In genomic region chr2:151743845-151744244, GRCm38 (mm10) we compare ENCODE assay signal across 8 mouse cellular contexts. TPM values are rescaled to one million over a fixed set of nuclear protein-coding genes. Genes with fewer than 3 reads are reported as not detected.
DNase-seq lines count a peak whose midpoint lies in the region; ATAC-seq and TF ChIP-seq lines count a peak whose summit lies in the region.

Psmf1 (minus strand) TSS chr2:151744186.

- no peak for TF ChIP-seq CTCF in lung, postnatal 0 days (IDR thresholded peaks at IDR 0.05)

- ATAC-seq in lung, postnatal 0 days, result no peak
- no peak for ATAC-seq in embryonic facial prominence, embryonic 14.5 days (ENCODE audit: low read depth)
- ATAC-seq in heart, embryonic 13.5 days (ENCODE audit: extremely low read depth, insufficient number of reproducible peaks, low FRiP score, low TSS enrichment), result no peak
- no peak for ATAC-seq in midbrain, embryonic 16.5 days

- no peaks in the 10 kb centered on the region for H3K36me3 ChIP-seq in lung, postnatal 0 days (ENCODE audit: insufficient read depth, low read length)
- H3K36me3 ChIP-seq in embryonic facial prominence, embryonic 14.5 days (ENCODE audit: control insufficient read depth, insufficient read depth, low read length), result no peaks in the 10 kb centered on the region
- no peaks in the 10 kb centered on the region for H3K36me3 ChIP-seq in heart, embryonic 13.5 days
- no peaks in the 10 kb centered on the region for H3K36me3 ChIP-seq in midbrain, embryonic 16.5 days (ENCODE audit: control insufficient read depth, insufficient read depth, low read length)

- no peak within 1 kb of the TSS for H3K4me2 ChIP-seq in lung, postnatal 0 days (replicated peaks; ENCODE audit: low read depth, low read length)
- no peak within 1 kb of the TSS for H3K4me2 ChIP-seq in embryonic facial prominence, embryonic 14.5 days (ENCODE audit: low read depth, low read length)
- H3K4me2 ChIP-seq in heart, embryonic 13.5 days, result no peak within 1 kb of the TSS
- H3K4me2 ChIP-seq in midbrain, embryonic 16.5 days (ENCODE audit: low read length), result no peak within 1 kb of the TSS

- intact Hi-C loops in left cerebral cortex, postnatal 10 days (cut with DNase I), result no loop called here

- peaks cover 6% of the 10 kb centered on the region; the same call in 1 of the 2 replicates for H3K4me1 ChIP-seq in lung, postnatal 0 days (ENCODE audit: insufficient read depth, low read depth, low read length)
- peaks cover 14% of the 10 kb centered on the region for H3K4me1 ChIP-seq in embryonic facial prominence, embryonic 14.5 days (ENCODE audit: control insufficient read depth, insufficient read depth, low read length)
- peaks cover 21% of the 10 kb centered on the region for H3K4me1 ChIP-seq in heart, embryonic 13.5 days
- H3K4me1 ChIP-seq in midbrain, embryonic 16.5 days (ENCODE audit: control insufficient read depth, insufficient read depth, low read length), result peaks cover 19% of the 10 kb centered on the region

- TF ChIP-seq EP300 in lung, postnatal 0 days (IDR thresholded peaks at IDR 0.05), result no peak

- no peaks in the 10 kb centered on the region for H3K27me3 ChIP-seq in lung, postnatal 0 days (replicated peaks; ENCODE audit: insufficient read depth, low read length)
- 0 out of 2 replicates have a peak, but pooled peaks cover 7% of the 10 kb centered on the region for H3K27me3 ChIP-seq in embryonic facial prominence, embryonic 14.5 days (replicated peaks; ENCODE audit: control insufficient read depth, insufficient read depth, low read length)
- peaks cover 18% of the 10 kb centered on the region for H3K27me3 ChIP-seq in heart, embryonic 13.5 days (replicated peaks)
- 0 out of 2 replicates have a peak, but pooled peaks cover 3% of the 10 kb centered on the region for H3K27me3 ChIP-seq in midbrain, embryonic 16.5 days (ENCODE audit: control insufficient read depth, insufficient read depth, low read depth, low read length)

- no peak within 1 kb of the TSS for H3K4me3 ChIP-seq in lung, postnatal 0 days (ENCODE audit: low read depth, low read length)
- no peak within 1 kb of the TSS for H3K4me3 ChIP-seq in embryonic facial prominence, embryonic 14.5 days (ENCODE audit: low read depth, low read length)
- no peak within 1 kb of the TSS for H3K4me3 ChIP-seq in heart, embryonic 13.5 days
- no peak within 1 kb of the TSS for H3K4me3 ChIP-seq in midbrain, embryonic 16.5 days (ENCODE audit: low read depth, low read length)

- H3K9ac ChIP-seq in lung, postnatal 0 days (replicated peaks; ENCODE audit: low read depth), result no peak within 1 kb of the TSS
- H3K9ac ChIP-seq in embryonic facial prominence, embryonic 14.5 days (ENCODE audit: low read depth, low read length), result no peak within 1 kb of the TSS
- no peak within 1 kb of the TSS for H3K9ac ChIP-seq in heart, embryonic 13.5 days
- no peak within 1 kb of the TSS for H3K9ac ChIP-seq in midbrain, embryonic 16.5 days (ENCODE audit: low read depth, low read length)

- no peaks in the 10 kb centered on the region for H3K9me3 ChIP-seq in lung, postnatal 0 days (ENCODE audit: low read length)
- no peaks in the 10 kb centered on the region for H3K9me3 ChIP-seq in embryonic facial prominence, embryonic 14.5 days (ENCODE audit: control insufficient read depth, low read length)
- H3K9me3 ChIP-seq in heart, embryonic 13.5 days, result no peaks in the 10 kb centered on the region
- no peaks in the 10 kb centered on the region for H3K9me3 ChIP-seq in midbrain, embryonic 16.5 days (replicated peaks; ENCODE audit: control insufficient read depth, low read length, poor library complexity, severe bottlenecking)

- no peak for DNase-seq in lung, postnatal 0 days (ENCODE audit: low spot score)
- no peak for DNase-seq in lung, postnatal 36 days
- no peak for DNase-seq in embryonic facial prominence, embryonic 14.5 days (ENCODE audit: low spot score)
- DNase-seq in left cerebral cortex, postnatal 10 days (ENCODE audit: extremely low spot score in 1 of 2, low spot score in 2 of 2), result no peak
- no peak for DNase-seq in cerebellum, postnatal 14 days
- no peak for DNase-seq in embryo, embryonic 9.5 days (ENCODE audit: extremely low spot score)

- H3K27ac ChIP-seq in lung, postnatal 0 days (ENCODE audit: low read length), result no peak within 1 kb of the TSS
- H3K27ac ChIP-seq in embryonic facial prominence, embryonic 14.5 days (replicated peaks; ENCODE audit: low read depth, low read length), result no peak within 1 kb of the TSS
- H3K27ac ChIP-seq in heart, embryonic 13.5 days (replicated peaks), result no peak within 1 kb of the TSS
- H3K27ac ChIP-seq in midbrain, embryonic 16.5 days (ENCODE audit: low read length), result no peak within 1 kb of the TSS

RNA-seq across cellular contexts. Expression of gene Psmf1, which starts in this region (rescaled TPM):
- 32.5 and 38.5 TPM in 2 replicates for polyA plus RNA-seq in lung, postnatal 0 days (2015; fragmentation: Nextera tagmentation; extraction: Ambion mirVana)
- 38.9 and 48.4 TPM in 2 replicates for polyA plus RNA-seq in embryonic facial prominence, embryonic 14.5 days (2014; fragmentation: Nextera tagmentation; extraction: Ambion mirVana)
- 27.9 and 28.0 TPM in 2 replicates for polyA plus RNA-seq in heart, embryonic 13.5 days (2015; fragmentation: Nextera tagmentation; extraction: Ambion mirVana)
- 10 to 100 TPM; 43.9 to 48.6 TPM for total RNA-seq in left cerebral cortex, postnatal 10 days (2021)
- polyA plus RNA-seq in midbrain, embryonic 16.5 days (2015; fragmentation: Nextera tagmentation; extraction: Ambion mirVana), result 64.0 and 66.5 TPM in 2 replicates
